Mouse (Mus musculus): ENCODE results near the gene Camk1.

DNA sequence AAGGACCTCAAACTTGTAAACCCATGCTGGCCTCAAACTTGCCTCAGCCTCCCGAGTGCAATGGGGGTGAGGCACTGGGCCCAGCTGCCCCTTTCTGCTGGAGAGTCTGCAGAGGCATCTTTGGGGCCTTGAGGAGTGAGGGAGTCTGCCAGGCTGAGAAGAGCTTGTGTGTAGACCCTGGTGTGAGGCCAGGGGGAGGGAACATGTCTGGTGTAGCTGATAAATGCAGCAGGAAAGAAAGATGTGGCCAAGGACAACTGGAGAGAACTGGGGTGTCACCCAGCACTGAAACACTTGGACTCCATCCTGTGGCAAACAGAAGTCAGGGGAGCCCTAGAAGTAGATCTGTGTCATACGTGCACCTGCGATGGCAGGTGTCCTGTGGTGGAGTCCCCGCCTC, 29.7 kb upstream of the Camk1 start:
- TF ChIP-seq CTCF (IDR thresholded peaks at IDR 0.05; ENCODE audit: low read depth, low read length) (no peak), POLR2A (IDR thresholded peaks at IDR 0.05; ENCODE audit: borderline replicate concordance, low read depth, low read length) (no peak)

Measured in bone marrow macrophage, adult 2 months (primary cell).